Mouse (Mus musculus) embryonic fibroblast, embryonic 13.5 days (primary cell): ENCODE results near the gene Zfp941.

Experiments used
- CTCF ChIP-seq: IDR thresholded peaks from 2 replicates; pipeline ENCODE4 v1.5.1; 2011; ENCODE audit warnings: mild to moderate bottlenecking, control low read depth, low read length, moderate library complexity, borderline replicate concordance; ENCODE audit not compliant: insufficient read depth
- POLR2A ChIP-seq: IDR thresholded peaks from 2 replicates; pipeline ENCODE4 v1.6.1; 2011; ENCODE audit warnings: low read depth, mild to moderate bottlenecking, control low read depth, low read length, moderate library complexity

- TF ChIP-seq CTCF (no peak), POLR2A (no peak)
Observed at GRCm38 (mm10) chr7:140812850-140813249, 9.1 kb downstream of the Zfp941 start.
